Mouse (Mus musculus) mammary gland, adult 2 months (tissue): ENCODE results near the gene Ccdc50. TPM values are rescaled to one million over a fixed set of nuclear protein-coding genes. Genes with fewer than 3 reads are reported as not detected.

Experiments used
- polyA plus RNA-seq: library from polyadenylated mRNA; depleted of rRNA; stranded (reverse); fragments of >200 nt; gene quantifications from 2 replicates; pipeline ENCODE4 v1.2.3, GENCODE M21; 2012; ENCODE audit warnings: low replicate concordance; rRNA removed

Ccdc50 gene
- polyA plus RNA-seq, result 15.1 and 28.2 TPM in 2 replicates

GRCm38 (mm10) chr16:27388761-27389451, at the start of gene Ccdc50:
TSS of gene Ccdc50 (plus strand) at chr16:27388869.

GRCm38 (mm10) chr16:27370191-27370590, 18.5 kb upstream of the Ccdc50 start, which contains the start of gene Uts2b:
TSS of gene Uts2b (minus strand) at chr16:27370239.

Other genes with a start within 250 kb of the Ccdc50 start
- 0.19 TPM in 1 of 2 replicates, not detected in the other for gene Ostn, start 81.4 kb upstream of the Ccdc50 start, polyA plus RNA-seq
- gene Uts2b, start 18.6 kb upstream of the Ccdc50 start, polyA plus RNA-seq, result 0.30 TPM in 1 of 2 replicates, not detected in the other